Mouse (Mus musculus): ENCODE results near the gene Gm9844. TPM values are rescaled to one million over a fixed set of nuclear protein-coding genes. Genes with fewer than 3 reads are reported as not detected.

The Gm9844 gene
- total RNA-seq, 2 experiments from 2014 or later: 1.4 TPM; not detected in 1

DNA sequence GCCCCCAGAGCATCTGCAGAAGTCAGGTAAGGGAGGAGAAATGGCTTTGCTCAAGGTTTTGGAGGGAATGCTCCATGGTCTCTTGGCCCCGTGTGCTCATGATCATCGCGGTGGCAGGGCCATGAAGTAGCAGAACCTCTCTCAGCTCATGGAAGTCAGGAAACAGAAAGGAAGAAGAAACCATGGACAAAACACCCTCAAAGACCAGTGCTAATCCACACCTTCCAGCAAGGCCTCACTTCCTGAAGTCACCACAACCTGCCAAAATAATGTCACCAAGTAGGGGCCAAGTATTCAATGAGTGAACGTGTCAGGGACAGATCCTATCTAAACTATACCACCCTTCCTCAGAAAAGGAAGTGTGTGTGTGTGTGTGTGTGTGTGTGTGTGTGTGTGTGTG is 840 bp downstream of the Gm9844 start:
- no peak for ATAC-seq (replicated peaks; ENCODE audit: low FRiP score, poor library complexity, severe bottlenecking)

DNA sequence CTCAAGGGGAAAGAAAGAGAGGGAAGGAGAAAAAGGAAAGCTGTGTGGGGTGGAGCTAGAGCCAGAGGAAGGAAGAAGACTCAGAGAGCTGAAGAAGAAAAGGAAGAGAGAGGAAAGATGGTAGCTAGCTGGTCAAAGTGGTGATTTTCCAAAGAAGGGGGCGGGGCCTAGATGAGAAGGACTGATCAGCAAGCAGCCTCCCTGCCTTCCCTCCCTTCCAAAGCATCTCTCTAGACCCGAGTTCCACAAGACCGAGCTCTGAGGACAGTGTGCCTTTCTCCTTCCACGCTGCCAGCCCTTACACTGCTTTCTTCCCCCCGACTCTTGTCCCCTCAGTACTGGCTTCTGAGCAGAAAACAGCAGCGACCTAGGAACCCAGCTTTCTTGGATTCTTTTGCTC is 2.1 kb downstream of the Gm9844 start:
- ATAC-seq (replicated peaks; ENCODE audit: low FRiP score, poor library complexity, severe bottlenecking): 0 out of 2 replicates have a peak, but pooled peaks have one; percentile 17

DNA sequence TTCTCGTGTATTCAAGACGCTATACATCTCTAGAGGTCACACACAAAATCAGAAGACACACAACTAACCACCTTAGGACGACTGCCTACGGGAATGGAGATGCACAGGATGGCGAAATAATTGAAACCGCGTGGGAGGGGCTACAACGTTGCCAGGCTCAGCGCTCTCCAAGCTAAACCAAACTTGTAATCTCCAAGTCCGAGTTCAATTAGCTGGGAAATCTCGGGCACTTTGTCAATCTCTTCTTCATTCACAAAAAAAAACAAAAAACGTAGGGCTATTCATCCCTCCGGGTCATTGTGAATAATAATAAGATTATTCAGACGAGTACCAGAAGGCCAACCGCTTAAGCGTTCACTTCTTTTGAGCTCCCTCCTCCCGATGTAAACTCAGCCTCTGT is 7.1 kb downstream of the Gm9844 start:
- no peak for ATAC-seq (replicated peaks; ENCODE audit: low FRiP score, poor library complexity, severe bottlenecking)

DNA sequence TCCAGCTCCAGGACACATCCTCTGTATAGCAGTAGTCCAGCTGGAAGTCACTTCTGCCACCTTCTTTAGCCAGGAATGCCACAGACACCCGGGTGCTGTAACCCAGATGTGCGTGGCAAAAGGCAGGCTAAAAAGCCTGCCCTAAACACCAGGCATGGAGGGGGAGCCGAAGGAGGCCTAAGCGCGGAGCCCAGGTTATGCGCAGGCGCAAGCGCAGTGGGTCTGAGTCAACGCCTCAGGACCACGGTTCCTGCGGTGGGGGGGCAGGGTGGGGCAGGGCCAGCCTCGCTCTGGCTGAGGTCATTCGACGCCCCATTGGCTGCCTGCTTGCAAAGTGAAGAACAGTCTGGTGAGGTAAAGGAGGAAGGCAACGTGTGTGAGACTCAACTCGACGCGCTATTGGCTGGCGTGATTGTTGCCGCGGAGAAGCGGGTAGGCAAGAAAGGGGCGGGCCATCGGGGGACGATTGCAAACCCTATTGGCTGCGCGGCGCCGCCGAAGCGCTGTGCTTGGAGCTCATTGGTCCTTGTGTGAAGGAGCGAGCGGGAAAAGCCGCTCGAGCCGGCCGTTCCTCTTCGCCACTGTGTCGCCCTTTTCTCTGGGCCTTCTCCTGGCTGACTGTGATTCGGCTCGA is 7.6 kb downstream of the Gm9844 start, which contains the start of the genes Lypd4 and Dmrtc2:
Gene Lypd4 (minus strand): TSS at position 410 of the 634 bp plus-strand sequence.
Gene Dmrtc2 (plus strand): TSS at position 526 of the 634 bp plus-strand sequence.
- no peak for ATAC-seq (replicated peaks; ENCODE audit: low FRiP score, poor library complexity, severe bottlenecking)

DNA sequence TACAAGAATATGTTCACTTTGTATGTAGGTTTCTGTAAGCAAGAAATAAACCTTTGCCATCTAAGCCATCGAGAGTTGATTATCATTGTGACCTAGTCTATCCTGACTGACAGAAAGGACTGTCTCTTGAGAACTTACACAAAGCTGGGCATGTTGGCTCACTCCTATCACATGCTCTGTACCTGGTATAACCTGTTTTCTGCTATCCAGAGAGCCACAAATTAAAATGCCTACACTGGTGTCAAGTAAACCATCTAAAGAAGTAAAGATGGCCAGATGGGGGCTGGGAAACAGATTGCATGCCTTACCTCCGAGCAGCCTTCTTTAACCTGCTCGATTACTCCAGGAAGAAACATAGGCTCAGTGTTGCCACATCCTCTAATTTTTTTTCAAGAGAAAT is 15.6 kb downstream of the Gm9844 start:
- no peak for ATAC-seq (replicated peaks; ENCODE audit: low FRiP score, poor library complexity, severe bottlenecking)

DNA sequence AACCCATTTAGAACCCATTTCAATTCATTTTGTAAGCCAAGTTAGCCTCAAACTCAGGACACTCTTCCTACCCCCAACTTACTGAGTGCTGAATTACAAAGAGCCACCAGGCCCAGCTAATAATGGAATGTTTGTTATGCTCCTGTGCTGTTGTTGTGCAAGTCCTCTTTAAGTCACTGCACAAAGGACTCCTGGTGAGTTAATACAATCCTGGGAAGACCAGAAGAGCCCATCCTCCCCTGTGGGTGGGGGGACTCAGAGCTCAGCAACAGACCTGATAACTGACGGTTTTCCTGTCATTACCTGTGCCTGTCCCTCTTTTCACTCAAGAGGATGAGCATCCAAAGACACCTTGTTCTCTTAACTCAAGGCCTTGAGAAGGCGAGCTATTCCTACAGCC is 17.6 kb downstream of the Gm9844 start:
- ATAC-seq (replicated peaks; ENCODE audit: low FRiP score, poor library complexity, severe bottlenecking): no peak

DNA sequence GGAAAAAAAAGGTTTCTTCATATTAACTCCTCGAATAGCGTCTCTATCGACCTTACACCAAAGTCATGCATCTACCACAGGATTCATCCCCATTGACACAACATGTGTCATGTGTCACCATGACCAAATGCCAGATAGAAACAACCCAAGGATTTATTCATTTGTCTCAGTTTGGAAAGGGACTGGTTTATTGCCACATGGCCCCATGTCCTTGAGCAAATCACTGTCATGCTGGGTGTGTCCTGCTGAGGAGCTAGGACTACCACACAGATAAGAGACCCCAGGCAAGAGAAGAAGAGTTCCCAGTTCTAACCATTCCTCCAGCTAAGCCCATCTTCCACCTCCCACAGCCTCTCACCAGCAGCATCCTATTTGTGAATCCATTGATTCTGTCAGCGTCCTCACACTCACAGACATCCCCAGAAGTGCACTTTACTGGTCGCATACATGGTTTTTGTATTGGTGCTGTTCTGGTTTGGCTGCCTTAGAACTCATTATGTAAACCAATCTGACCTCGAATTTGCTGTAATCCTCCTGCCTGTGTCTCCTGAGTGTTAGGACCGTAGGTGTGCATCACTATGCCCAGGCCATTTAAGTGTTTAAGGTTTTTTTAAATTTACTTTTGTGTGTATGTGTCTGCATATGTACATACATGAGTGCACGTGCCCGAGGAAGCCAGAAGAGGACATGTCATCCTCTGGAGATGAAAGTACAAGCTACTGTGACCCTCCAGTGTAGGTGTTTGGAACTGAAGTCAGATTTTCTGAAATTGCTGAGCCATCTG is 20.6 kb downstream of the Gm9844 start:
- no peak for ATAC-seq (replicated peaks; ENCODE audit: low FRiP score, poor library complexity, severe bottlenecking)

DNA sequence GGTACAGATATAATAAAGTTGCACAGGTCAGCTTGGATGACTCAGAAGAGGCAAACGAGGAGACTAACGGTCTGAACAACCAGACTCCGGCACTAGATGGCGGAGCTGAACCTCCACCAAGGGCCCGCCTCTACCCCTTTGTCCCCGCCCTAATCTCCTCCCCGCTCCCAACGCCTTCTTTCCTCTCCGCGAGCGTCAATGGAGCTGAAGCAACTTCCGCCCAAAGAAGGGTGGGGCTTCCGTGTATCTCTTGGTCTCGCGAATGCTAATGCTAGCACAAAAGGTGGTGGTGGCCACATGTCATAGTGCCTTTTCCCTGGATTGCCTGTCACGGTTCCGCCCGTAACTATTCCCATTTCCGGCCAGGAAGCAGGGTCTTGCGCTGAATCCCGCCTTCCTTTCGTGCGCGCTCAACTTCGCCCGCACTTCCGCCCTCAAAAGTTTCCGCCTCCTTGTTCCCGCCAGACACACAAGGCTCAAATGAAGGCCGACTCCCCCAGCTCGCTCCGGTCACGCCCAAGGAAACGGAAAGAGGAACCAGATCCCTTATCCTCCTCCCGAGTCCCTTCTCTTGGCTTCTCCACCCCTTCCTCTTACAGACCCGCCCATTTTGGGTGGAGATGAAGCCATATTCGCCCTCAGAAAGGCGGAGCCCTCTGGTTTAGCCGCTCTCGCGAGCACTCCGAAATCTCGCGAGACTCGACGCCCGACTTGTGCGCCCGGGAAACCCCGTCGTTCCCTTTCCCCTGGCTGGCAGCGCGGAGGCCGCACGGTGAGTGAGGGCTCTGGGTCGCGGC is 22.1 kb downstream of the Gm9844 start, which contains the start of gene Rps19:
Gene Rps19 (plus strand): TSS at position 476 of the 797 bp plus-strand sequence.
- peak; percentile 92 for ATAC-seq (replicated peaks; ENCODE audit: low FRiP score, poor library complexity, severe bottlenecking)

DNA sequence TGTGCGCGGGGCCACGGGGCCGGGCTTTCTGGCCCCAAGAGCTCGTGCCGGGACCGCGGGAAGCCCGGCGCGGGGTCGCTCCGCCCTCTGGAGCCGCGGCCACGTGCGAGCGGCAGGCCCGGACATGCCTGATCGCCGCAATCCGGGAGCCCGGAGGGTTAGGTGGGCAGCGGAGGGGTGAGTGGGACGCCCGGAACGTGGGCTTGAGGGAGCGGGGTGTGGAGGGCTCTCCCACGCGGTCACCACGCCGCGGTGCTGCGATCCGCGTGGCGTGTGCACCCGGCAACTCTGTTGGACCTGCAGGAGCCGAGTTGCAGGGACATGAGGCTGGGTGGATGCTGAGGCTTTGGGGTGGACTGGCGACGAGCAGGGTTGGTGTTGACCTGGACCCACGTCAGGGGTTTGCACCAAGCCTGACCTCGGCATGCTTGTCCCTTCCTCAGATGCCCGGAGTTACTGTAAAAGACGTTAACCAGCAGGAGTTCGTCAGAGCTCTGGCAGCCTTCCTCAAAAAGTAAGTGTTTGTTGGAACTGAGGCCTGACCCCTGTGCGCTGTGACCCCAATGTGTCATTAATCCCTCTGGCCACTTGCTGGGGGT is 22.8 kb downstream of the Gm9844 start:
- ATAC-seq (replicated peaks; ENCODE audit: low FRiP score, poor library complexity, severe bottlenecking): peak; percentile 6; the same call in 1 of the 2 replicates

DNA sequence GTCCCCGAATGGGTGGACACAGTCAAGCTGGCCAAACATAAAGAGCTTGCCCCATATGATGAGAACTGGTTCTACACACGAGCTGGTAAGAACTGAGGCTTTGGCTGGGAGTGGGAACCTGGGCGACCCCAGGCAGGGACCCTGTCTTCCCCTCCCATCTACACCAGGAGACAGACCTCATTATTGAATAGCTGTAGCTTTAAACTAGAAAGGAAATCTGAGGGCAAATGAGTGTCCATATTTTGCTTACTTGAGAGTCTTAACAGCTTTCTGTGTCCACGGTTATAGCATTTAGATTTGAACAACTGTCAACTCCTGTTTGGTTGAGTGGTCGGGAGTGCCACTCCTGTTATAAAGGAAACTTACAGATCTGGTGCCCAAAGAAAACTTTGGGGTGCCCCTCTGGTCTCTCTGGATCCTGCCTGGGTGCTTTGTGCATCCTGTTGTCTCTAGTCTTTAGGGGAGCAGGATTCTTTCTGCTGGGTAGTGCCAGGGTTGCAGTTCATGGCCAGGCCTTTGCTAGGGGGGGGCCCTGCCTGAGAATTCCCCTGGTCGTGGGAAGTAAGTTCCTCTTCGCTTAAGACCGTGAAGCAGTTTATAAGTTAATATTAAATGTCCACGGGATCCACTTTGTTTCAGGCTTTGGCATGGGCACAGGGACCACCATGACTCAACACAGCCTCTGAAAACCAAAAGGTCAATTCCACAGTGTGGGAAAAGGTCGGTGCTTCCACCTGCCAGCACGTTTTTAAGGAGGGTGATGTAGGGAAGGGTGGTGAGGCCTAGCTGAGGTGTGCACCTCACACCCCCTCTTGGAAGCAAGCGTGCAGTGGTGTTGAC is 23.7 kb downstream of the Gm9844 start:
- no peak for ATAC-seq (replicated peaks; ENCODE audit: low FRiP score, poor library complexity, severe bottlenecking)

DNA sequence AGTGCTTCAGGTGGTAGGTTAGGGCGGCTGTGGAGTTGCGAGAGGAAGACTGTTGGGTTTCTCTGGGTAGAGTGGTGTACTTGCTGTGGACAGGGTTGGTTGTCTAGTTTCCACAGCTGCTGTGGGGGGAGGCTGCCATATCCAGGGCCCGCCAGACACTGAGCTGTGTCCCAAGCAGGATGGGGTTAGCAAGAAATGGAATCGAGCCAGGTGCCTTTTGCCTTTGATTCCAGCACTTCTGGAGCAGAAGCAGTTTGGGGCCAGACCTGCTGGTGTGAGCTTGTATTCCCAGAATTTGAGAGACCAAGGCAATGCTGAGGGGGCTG is 24.3 kb downstream of the Gm9844 start:
- no peak for ATAC-seq (replicated peaks; ENCODE audit: low FRiP score, poor library complexity, severe bottlenecking)

DNA sequence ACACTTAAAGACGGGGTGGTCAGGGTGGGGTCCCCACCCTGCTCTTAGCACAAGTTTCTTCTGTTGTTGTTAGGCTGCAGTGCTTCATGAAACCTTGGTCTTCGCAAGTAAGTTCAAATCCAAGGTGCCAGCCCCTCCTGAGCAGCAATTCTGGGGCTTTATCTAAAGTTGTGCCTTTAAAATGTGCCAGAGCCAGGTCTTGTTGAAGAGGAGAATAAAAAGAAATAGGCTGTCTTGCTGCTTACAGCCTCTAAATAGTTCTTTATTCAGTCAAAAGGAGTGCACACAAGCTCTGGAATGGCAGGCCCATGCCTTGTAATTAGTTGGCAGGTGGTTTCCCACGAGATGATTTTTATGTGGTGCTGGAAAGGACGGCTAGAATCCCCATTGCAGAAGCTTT is 25.1 kb downstream of the Gm9844 start:
- ATAC-seq (replicated peaks; ENCODE audit: low FRiP score, poor library complexity, severe bottlenecking): no peak

DNA sequence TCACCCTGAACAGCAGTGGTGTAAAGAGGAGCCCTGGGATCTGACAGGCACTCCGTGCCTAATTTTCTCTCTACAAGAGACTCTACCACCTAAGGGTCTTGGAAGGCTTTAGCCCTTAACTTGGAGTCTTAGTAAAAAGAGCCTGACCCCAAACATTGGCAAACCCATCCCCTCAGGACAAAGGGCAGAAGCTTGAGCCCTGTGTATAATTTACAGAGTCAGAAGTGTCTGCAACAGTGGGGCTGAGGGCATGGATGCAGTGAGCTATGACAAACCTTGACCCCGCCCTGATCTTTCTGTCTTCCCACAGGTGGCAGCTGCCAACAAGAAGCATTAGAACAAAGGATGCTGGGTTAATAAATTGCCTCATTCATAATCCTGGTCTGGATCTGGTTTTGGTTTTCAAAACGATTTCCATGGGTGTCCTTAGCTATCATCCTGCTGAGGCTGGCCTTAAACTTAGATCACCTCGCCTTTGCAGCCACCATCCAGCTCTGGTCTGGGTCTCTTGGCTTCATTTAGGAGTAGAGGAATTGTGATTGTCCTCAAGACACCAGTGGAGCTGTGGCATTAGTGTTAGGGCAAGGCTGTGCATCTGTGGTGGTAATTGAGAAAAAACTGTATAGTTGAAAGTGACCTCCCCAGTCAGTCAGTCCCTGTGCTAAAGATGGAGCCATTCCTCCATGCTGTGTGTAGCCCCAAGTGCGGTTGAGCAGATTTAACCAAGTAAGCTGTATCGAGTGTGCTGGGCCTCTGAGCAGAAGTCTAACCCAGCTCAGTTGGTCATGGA is 27.6 kb downstream of the Gm9844 start:
- ATAC-seq (replicated peaks; ENCODE audit: low FRiP score, poor library complexity, severe bottlenecking): 0 out of 2 replicates have a peak, but pooled peaks have one; percentile 3

DNA sequence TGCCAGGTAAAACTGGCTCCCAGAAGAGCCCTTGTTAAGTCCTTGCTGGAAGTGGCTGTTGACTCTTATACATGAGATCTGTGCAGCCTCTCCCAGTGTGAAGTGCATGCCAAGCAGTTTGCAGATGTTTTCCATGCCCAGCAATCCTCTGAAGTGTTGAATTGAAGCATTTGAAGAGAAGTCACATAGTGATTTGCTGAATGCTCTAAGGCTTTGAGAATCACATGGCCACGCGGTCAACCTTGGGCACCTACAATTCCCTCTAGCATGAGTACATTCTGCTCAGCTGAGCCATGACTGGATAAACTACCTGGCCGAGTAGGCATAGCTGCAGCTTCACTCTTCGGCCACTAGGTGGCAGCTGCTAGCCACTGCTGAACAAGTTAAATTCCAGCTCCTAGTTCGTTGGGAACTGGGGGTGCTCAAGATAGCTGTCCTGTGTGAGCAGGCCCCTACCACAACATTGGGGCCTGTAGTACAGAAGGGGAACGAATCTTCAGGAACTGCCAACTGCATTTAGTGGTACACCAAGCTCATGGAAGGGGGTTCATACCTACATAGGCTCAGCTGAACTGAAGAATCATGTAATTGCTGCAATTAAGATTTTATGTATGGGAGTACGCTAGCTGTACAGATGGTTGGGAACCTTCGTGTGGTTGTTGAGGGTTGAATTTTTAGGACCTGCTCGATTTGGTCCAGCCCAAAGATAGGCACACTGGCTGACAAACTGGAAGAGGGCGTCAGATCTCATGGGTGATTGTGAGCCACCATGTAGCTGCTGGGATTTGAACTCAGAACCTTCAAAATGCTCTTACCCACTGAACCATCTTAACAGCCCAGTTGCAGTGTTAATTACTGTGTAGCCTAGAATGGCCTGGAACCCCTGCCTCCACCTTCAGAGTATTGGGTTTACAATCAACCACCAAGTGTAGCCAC is 28.5 kb downstream of the Gm9844 start:
- peak; percentile 93 for ATAC-seq (replicated peaks; ENCODE audit: low FRiP score, poor library complexity, severe bottlenecking)

DNA sequence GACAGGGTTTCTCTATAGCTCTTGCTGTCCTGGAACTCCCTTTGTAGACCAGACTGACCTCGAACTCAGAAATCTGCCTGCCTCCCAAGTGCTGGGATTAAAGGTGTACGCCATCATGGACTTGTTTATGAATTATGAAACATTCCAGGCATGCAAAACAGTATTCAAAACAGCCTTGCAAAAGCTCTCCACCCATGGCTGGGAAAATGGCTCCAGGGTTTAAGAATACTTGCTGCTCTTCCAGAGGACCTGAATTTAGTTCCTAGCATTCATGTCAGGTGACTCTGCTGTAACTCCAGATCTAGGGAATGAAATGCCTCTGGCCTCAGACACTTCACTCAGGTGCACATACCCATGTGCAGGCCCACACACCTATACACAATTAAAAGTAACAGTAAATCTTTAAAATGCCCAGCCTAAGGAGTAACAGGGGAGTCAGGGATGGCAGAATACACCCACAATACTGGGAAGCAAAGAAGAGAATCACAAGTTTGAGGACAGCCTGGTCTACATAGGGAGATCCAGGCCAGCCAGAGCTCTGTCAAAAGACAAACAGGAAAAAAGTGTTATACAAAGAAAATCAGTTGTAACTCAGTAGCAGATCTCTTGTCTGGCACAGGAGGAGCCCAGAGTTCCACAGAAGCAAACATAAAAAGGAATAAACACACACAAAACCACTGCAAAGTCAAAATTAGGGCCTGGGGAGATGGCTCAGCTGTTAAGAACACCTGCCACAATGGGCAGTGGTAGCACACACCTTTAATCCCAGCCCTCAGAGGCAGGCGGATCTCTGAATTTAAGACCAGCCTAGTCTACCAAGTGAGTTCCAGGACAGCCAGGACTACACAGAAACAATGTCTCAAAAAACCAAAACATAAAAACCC is 29.5 kb downstream of the Gm9844 start:
- ATAC-seq (replicated peaks; ENCODE audit: low FRiP score, poor library complexity, severe bottlenecking): no peak

DNA sequence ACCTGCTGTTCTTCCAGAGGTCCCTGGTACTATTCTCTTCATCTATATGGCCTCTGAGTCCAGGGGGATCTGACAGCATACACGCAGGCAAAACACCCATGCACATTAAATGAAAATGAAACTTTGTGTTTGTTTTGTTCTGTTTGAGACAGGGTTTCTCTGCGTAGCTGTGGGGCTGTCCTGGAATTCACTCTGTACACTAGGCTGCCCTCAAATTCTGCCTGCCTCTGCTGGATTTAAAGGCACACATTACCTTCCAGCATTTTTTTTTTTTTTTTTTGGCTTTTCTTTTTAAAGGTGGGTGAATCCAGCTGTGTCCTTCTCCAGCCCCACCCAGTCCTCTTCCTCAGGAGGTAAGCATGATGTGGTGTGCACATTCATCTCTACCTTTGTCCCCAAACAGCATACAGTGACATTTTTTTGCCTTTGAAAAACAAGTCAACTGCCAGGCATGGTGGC is 30.1 kb downstream of the Gm9844 start:
- ATAC-seq (replicated peaks; ENCODE audit: low FRiP score, poor library complexity, severe bottlenecking): no peak
